Mouse (Mus musculus) lung, adult 2 months (tissue): ENCODE measurements around the gene Ttc21b.

ENCODE experiments used
- CTCF ChIP-seq: fragments of 200-500 bp; IDR thresholded peaks from 2 replicates; pipeline ENCODE4 v1.5.1; 2011; ENCODE audit warnings: mild to moderate bottlenecking, low read length, control low read depth; ENCODE audit not compliant: insufficient read depth
- POLR2A ChIP-seq: fragments of 200-500 bp; IDR thresholded peaks from 2 replicates; pipeline ENCODE4 v1.6.1; 2011; ENCODE audit warnings: low read depth, mild to moderate bottlenecking, control low read depth, low read length, borderline replicate concordance; ENCODE audit errors: extremely low read depth

DNA sequence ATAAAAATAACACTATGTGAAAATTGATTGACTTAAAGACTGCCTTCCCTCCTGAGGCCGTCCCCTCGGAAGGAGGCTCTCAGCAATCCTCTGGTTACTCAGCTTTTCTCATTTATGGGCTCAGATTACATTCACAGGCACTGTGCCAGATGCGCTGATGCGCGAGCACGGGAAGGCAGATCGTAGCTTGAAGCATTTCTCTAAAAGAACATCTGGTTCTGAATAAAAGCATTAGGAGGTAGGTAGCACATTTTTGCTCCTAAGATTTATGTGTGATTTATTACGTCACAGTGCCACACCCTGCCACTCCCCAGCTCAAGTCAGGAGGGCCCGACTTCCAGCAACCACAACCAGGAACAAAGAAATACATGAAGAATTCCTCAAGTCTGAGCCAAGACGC, 76.1 kb downstream of the Ttc21b start:
- TF ChIP-seq CTCF = no peak
- no peak for TF ChIP-seq POLR2A
